Mouse (Mus musculus): ENCODE measurements around the gene Zfp598. TPM values are rescaled to one million over a fixed set of nuclear protein-coding genes. Genes with fewer than 3 reads are reported as not detected.

Gene Zfp598
- total and polyA plus RNA-seq, 2 experiments from 2014 or later, result 14.6 to 47.0 TPM

DNA sequence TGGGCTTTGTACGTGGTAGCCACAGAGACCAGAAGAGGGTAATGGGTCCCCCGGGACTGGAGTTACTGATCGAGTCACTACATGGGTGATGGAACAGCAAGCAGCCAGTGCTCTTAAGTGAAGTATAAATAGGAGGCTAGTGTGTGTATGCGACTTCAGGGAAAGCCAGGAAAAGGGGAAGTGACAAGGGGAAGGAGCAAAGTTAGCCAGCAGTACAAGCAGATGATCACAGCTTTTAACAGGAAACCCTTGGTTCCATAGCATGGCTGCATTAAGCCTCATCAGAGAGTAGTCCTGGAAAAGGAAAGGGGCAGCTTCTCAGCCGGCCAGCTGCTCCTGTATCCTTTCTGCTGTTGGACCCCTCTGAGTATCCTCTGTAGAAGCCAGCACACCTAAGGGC, 22.9 kb downstream of the Zfp598 start:
- H3K36me3 ChIP-seq (ENCODE audit: insufficient read depth, low read length), result 0 out of 2 replicates have a peak, but pooled peaks cover 8% of the 10 kb centered on the region
- no peak overlapping the region for H3K4me2 ChIP-seq (ENCODE audit: low read depth, low read length)
- DNase-seq (ENCODE audit: low spot score) (no peak), ATAC-seq (no peak)
- TF ChIP-seq CTCF (IDR thresholded peaks at IDR 0.05; ENCODE audit: low read depth), result no peak
- 86% methylated on average over 5 of the region's 5 CpGs for WGBS
- H3K27ac ChIP-seq, result no peak overlapping the region
- H3K4me3 ChIP-seq (ENCODE audit: low read length), result no peak overlapping the region
- H3K4me1 ChIP-seq (ENCODE audit: insufficient read depth, low read length), result peaks cover 10% of the 10 kb centered on the region
- no peak overlapping the region for H3K9ac ChIP-seq (replicated peaks; ENCODE audit: low read length)
- H3K27me3 ChIP-seq (ENCODE audit: insufficient read depth, low read length), result no peaks in the 10 kb centered on the region
- H3K9me3 ChIP-seq (ENCODE audit: low read length), result no peaks in the 10 kb centered on the region

DNA sequence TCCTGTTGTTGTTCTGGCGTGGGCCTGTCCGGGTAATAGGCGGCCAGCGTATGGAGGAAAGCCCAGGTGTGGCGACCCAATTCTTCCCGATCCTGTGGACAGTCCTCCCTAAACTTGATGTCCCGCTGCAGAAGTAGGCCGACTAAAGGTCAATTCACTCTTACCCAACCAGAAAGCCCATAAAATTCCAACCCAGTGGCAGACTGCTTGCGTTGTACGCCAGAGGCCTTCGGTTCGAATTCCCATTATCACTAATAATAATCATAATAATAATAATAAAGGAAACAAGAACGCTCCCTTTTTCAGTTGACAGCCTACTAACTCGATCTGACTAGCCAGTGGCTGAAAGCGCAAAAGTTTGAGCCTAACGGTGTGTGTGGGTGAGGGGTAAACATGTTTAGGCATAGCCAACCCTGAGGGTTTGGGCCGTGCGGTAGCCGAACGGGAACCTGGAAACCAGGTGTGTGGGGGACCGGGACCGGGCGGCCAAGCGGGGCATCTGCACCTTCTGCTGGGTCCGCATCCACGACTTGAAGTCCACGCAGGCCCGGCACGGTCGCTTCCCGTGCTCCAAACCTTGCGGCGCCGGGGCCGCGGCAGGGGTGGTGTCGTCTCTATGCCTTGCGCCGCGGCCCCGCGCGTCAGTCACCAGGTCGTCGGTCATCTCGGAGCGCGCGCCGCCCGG, 26.0 kb downstream of the Zfp598 start:
- ATAC-seq (peak; percentile 39; the same call in 1 of the 2 replicates), DNase-seq (ENCODE audit: low spot score) (no peak)
- Histone ChIP-seq H3K27me3 (ENCODE audit: insufficient read depth, low read length) (no peaks in the 10 kb centered on the region), H3K9me3 (ENCODE audit: low read length) (no peaks in the 10 kb centered on the region), H3K4me1 (ENCODE audit: insufficient read depth, low read length) (peaks cover 5% of the 10 kb centered on the region), H3K4me3 (ENCODE audit: low read length) (peak overlapping the region; percentile 77), H3K4me2 (ENCODE audit: low read depth, low read length) (peak overlapping the region; percentile 83), H3K27ac (peak overlapping the region; percentile 91), H3K36me3 (ENCODE audit: insufficient read depth, low read length) (peaks cover 17% of the 10 kb centered on the region; the same call in 1 of the 2 replicates), H3K9ac (replicated peaks; ENCODE audit: low read length) (peak overlapping the region; percentile 73)
- TF ChIP-seq CTCF (IDR thresholded peaks at IDR 0.05; ENCODE audit: low read depth), result no peak
- 9% methylated on average over 47 of the region's 51 CpGs for WGBS

DNA sequence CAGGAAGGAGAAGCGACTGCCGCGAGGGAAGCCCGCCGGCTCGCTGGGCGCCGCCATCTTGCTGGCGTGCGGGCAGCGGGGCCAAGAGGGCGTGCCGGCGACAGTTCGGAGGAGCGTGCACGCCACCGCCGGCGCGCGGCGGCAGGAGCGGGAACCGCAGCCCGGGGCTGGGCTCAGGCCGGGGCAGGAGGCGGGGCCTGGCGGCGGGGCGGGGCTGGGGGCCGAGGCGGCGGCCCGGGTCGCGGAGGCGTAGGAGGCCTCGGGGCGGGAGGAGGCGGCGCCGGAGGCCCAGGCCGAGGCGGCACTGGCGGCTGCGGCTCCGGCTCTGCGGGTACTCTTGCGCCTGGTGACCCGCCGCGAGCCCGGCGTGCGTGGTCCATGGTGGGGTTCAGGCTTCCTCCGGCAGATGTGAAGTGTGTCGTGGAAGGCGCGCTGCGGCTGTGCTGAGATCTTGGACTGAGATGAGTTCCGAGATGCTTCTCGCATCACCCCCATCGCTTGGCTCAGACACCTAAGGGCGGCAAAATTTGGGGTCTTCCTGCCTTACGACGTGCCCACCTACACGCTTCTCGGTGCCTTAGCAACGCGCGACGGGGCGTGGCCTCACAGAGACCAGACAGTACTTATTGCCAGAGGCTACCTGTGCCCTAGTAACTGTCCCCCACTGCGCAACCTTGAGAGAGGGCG, 26.7 kb downstream of the Zfp598 start, which contains the start of the genes Gfer and Noxo1:
Gene Gfer, minus strand, starts transcription at position 146 of the 687 bp plus-strand sequence.
Gene Noxo1, plus strand, starts transcription at position 224 of the 687 bp plus-strand sequence.
- no peak for TF ChIP-seq CTCF (IDR thresholded peaks at IDR 0.05; ENCODE audit: low read depth)
- under 1% methylated on average over 62 of the region's 76 CpGs for WGBS
- DNase-seq (ENCODE audit: low spot score) (peak; percentile 94), ATAC-seq (peak; percentile 91)
- peak within 1 kb of the TSS; percentile 77 for H3K4me3 ChIP-seq (ENCODE audit: low read length)
- H3K27me3 ChIP-seq (ENCODE audit: insufficient read depth, low read length), result no peaks in the 10 kb centered on the region
- peak within 1 kb of the TSS; percentile 83 for H3K4me2 ChIP-seq (ENCODE audit: low read depth, low read length)
- peaks cover 5% of the 10 kb centered on the region for H3K4me1 ChIP-seq (ENCODE audit: insufficient read depth, low read length)
- H3K9me3 ChIP-seq (ENCODE audit: low read length), result no peaks in the 10 kb centered on the region
- peak within 1 kb of the TSS; percentile 91 for H3K27ac ChIP-seq
- peaks cover 24% of the 10 kb centered on the region for H3K36me3 ChIP-seq (ENCODE audit: insufficient read depth, low read length)
- peak within 1 kb of the TSS; percentile 73 for H3K9ac ChIP-seq (replicated peaks; ENCODE audit: low read length)

DNA sequence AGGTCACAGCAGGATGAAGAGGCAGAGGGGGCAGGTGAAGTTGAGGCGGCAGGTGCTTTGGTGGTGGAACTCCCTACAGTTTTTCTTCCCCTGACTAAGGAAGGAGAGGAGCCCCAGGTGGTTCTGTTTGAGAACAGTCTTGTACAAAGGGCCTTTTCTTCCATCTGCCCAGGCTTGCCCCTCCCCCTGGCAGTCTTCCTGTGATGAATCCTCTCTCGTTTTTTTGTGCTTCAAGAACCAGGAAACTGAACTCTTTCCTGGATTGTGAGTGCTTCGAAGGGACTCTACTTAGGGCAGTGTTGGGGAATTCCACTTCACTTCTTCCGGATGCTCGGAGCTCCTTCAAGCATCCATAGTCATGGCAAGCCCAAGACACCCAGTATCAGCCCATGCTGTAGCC, 28.5 kb downstream of the Zfp598 start:
- WGBS, result 19% methylated on average over 5 of the region's 5 CpGs
- H3K9me3 ChIP-seq (ENCODE audit: low read length), result no peaks in the 10 kb centered on the region
- no peak overlapping the region for H3K4me2 ChIP-seq (ENCODE audit: low read depth, low read length)
- DNase-seq (ENCODE audit: low spot score), result no peak
- no peaks in the 10 kb centered on the region for H3K27me3 ChIP-seq (ENCODE audit: insufficient read depth, low read length)
- H3K9ac ChIP-seq (replicated peaks; ENCODE audit: low read length), result no peak overlapping the region
- TF ChIP-seq CTCF (IDR thresholded peaks at IDR 0.05; ENCODE audit: low read depth), result no peak
- no peak overlapping the region for H3K27ac ChIP-seq
- H3K36me3 ChIP-seq (ENCODE audit: insufficient read depth, low read length), result peaks cover 30% of the 10 kb centered on the region
- H3K4me1 ChIP-seq (ENCODE audit: insufficient read depth, low read length), result peaks cover 5% of the 10 kb centered on the region
- H3K4me3 ChIP-seq (ENCODE audit: low read length), result no peak overlapping the region
- no peak for ATAC-seq

DNA sequence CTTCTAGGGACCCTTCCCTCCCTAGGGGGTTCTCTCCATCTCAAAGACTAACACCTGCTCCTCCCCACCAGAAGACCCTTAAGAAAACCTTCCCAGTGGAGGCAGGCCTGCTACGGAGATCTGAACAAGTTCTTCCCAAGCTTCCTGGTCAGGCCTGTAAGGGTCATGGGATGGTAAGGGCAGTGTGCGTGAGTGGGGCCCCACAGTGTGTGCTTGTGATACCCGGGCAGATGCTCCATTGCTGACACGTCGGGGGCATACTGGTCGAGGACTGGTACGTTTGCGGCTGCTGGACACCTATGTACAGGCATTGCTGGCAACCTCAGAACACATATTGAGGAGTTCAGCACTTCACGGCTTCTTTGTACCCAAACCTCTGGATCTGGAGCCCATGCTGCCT, 29.2 kb downstream of the Zfp598 start:
- DNase-seq (ENCODE audit: low spot score) (no peak), ATAC-seq (no peak)
- 63% methylated on average over 9 of the region's 9 CpGs for WGBS
- Histone ChIP-seq H3K4me2 (ENCODE audit: low read depth, low read length) (no peak overlapping the region), H3K27ac (no peak overlapping the region), H3K27me3 (ENCODE audit: insufficient read depth, low read length) (no peaks in the 10 kb centered on the region), H3K9me3 (ENCODE audit: low read length) (no peaks in the 10 kb centered on the region), H3K4me1 (ENCODE audit: insufficient read depth, low read length) (peaks cover 5% of the 10 kb centered on the region), H3K9ac (replicated peaks; ENCODE audit: low read length) (no peak overlapping the region), H3K4me3 (ENCODE audit: low read length) (no peak overlapping the region), H3K36me3 (ENCODE audit: insufficient read depth, low read length) (peaks cover 28% of the 10 kb centered on the region)
- no peak for TF ChIP-seq CTCF (IDR thresholded peaks at IDR 0.05; ENCODE audit: low read depth)

DNA sequence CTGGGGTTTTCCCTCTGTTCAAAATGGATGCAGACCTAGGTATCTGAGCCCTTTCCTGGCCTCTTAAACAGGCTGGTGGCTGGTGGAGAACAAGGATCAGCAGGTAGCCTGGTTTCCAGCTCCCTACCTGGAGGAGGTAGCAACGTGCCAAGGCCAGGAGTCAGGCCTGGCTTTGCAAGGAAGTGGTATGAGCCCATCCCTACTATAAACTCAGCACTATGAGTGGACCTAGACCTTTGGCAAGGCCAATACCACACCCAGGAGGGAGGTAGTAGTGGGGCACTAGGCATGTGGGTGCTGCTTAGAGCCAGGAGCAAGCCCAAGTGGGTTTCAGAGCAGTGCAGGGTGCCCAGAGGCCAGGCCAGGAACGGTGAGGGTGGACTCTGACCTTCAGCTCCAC, 30.0 kb downstream of the Zfp598 start:
- Histone ChIP-seq H3K4me2 (ENCODE audit: low read depth, low read length) (no peak overlapping the region), H3K9ac (replicated peaks; ENCODE audit: low read length) (no peak overlapping the region)

More for the DNA sequence above, 30.0 kb downstream of the Zfp598 start:
- no peak for DNase-seq (ENCODE audit: low spot score)
- Histone ChIP-seq H3K4me1 (ENCODE audit: insufficient read depth, low read length) (peaks cover 5% of the 10 kb centered on the region), H3K4me3 (ENCODE audit: low read length) (no peak overlapping the region), H3K9me3 (ENCODE audit: low read length) (no peaks in the 10 kb centered on the region), H3K27ac (no peak overlapping the region), H3K27me3 (ENCODE audit: insufficient read depth, low read length) (no peaks in the 10 kb centered on the region), H3K36me3 (ENCODE audit: insufficient read depth, low read length) (peaks cover 35% of the 10 kb centered on the region)
- TF ChIP-seq CTCF (IDR thresholded peaks at IDR 0.05; ENCODE audit: low read depth), result no peak
- 70% methylated on average over 2 of the region's 2 CpGs for WGBS
- ATAC-seq, result no peak
